Mouse (Mus musculus): ENCODE results near the gene Cdc27.
"Not testable (repeated sequence)": the region's sequence is repeated elsewhere in the genome, so short reads cannot be mapped to it uniquely, and the experiment has no call there.

The Cdc27 gene

DNA sequence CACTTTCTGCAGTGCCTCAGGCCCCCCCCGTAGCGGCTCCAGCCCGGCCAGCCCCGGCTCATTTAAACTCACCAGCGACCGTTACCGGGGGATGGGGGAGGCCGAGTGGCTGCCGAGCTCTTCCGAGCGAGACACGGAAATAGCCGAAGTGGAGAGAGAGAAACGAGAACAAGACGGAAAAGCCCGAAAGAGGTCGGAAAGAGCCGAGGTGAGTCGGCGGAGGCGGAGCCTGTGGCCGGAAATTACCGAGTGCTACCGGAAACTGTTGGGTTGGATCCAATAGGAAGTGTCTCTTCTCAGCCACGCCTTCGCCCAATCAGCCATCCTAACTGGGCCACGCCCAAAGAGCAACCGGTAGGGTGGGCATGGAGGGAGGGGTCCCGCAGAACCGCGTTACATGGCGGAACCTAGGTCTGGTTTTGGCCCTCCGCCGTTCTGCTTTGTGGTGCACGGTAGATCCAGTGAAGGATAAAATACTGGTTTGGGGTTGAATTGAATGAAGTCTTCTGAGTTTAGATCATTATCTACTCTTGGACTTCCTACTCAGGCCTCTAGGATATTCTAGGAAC is at the start of gene Cdc27, which contains the start of gene Myl4:
Cdc27 (minus strand) TSS at position 215 of the 569 bp plus-strand sequence.
Myl4 (plus strand) TSS at position 258 of the 569 bp plus-strand sequence.
- peak; percentile 100 for DNase-seq

GRCm38 (mm10) chr11:104599265-104599945 is 49.0 kb upstream of the Cdc27 start:
- DNase-seq: no peak

DNA sequence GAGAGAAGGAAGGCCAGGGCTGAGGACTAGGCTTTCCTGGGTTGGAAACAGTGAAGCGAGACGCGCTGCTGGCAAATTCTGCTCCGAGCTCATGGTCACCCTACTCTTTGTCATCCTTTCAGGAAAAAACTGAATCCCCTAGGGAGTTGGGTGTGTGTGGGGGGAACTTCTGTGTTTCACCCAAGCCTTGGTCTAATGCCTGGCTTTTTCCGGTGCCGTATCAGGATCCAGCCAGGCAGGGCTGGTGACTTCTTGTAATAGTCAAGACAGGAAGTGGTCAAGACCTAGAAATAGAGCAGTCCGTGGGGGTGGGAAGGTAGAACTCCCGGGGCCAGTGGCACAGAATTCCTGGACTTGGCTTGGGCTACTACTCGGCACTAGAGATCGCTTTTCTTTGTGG is 45.9 kb upstream of the Cdc27 start:
- DNase-seq: no peak

DNA sequence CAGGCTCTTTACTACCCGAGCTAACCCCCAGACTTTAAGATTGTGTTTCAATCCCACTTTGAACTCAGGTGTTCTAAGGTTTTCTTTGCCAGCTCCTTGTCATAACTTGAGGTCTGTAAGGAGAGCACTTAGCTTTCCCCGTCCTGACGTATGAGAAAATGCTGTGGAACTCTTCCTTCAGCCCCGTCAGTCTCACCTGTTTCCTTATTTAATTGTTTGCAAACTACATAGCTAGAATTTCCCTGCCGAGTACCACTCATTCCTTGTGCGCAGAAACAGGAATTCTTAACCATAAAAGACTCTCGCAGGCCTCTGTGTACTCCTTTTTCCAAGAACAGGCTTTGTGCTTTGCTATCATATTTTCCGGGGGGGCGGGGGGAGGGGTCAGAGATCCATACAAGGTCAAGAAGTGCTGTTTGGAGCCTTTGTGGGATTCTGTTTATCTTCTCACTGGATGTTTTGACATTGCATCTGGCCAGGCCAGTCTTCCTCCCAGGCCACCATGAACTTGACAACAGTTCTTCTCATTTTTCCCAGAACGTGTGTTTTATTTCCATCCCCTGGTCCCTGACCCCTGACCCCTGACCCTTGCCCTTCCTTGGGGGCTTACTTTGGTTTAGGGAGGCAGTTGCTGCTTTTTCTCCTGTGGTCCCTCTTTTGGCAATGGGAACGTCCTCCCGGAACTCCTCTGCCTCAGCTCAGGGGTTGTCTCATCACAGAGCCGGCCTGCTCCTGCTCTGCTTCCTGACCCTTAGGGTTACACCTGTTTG is 41.8 kb upstream of the Cdc27 start:
- no peak for DNase-seq

DNA sequence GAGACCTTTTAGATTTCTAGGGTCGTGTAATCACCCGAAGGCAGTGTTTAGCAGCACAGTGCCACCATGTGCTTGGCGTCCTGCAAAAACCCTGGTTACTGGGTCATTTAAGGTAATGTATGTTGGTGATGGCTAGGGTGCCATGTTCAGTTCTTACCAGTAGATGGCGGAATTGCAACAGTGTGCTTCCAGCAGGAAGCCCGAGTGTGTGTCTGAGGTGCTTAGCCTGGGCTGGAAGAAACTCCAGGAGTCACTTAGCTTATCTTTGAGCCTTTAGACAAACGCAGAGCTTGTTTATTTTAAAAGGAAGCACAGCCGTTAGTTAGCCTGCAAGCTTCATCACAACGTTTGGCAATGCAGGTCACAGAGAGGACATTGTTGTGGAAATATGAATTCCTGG is 39.7 kb upstream of the Cdc27 start:
- DNase-seq: peak; percentile 86

GRCm38 (mm10) chr11:104589570-104589969 is 39.1 kb upstream of the Cdc27 start:
- no peak for DNase-seq

GRCm38 (mm10) chr11:104588513-104588912 is 38.1 kb upstream of the Cdc27 start:
- DNase-seq: no peak

- DNase-seq: no peak
Measured at GRCm38 (mm10) chr11:104587904-104588303, 37.5 kb upstream of the Cdc27 start.

DNA sequence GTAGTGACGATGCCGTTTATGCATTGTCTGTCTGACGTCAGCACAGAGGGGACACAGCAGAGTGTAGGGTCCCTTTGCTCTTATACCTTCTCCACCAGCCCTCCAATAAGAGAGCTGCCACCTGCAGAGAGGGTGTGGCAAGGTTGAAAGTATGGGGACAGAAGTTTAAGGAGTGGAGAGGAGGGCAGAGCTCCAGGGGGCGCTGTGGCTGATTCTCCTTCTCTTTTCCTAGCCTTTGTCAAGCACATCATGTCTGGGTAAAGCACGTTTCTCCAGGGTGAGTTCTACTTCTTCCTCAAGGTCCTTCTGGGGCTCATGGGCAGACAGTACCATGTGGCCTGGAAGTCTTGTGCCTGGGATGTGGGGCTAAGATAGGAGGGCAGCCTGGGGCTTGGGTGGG is 35.1 kb upstream of the Cdc27 start:
- no peak for DNase-seq

DNA sequence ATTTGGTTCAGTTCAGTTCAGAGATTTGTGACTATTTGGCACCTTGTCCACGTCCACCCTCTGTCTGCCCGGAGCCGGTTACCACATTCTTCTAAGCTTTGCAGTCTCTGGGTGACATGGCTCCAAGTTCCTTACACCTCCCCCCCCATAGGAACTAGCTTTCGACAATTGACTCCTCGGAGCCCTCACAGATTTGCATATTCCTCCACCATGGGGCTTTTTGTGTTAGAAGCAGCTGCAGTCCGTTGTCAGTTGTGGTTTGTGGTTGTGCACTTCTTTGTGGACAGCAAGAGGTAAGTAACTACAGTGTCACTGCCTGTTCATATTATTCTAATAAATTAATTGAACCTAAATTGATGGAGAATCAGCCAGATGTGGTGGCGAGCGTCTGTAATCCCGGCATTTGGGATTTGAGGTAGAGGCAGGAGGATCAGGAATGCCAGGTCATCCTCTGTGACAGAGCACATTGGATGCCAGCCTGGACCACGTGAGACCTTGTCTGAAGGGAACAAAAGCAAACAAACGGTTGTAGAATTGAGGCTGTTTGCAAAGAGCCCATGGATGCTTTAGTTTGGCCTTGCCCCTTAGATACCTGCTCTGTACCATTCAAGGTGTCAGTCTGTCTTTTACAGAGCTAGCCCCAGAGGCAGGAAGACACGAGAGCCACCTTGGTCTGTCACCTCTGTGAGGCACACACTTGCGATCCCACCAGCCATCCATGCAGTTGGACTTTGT is 32.4 kb upstream of the Cdc27 start:
- DNase-seq: no peak

GRCm38 (mm10) chr11:104582308-104582606 is 31.8 kb upstream of the Cdc27 start:
- no peak for DNase-seq

GRCm38 (mm10) chr11:104581446-104582307 is 31.3 kb upstream of the Cdc27 start:
- no peak for DNase-seq

GRCm38 (mm10) chr11:104580606-104581005 is 30.2 kb upstream of the Cdc27 start:
- no peak for DNase-seq

DNA sequence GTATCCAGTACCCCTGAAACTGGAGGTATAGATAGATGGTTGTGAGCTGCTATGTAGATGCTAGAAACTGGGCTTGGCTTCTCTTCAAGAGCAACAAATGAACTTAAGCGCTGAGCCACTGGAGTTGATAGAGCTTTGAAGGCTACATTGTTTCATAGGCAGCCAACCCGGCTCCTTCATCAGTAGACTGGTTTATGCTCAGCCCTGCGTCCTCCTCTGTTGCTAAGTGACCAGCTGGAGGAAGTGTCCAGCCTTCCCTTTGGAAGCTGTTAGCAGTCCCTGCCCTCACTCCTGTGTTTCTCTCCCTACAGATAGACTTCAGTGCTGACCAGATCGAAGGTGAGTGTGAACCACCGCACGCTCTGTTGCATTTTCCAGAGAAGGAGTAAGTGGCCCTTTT is 29.7 kb upstream of the Cdc27 start:
- no peak for DNase-seq

DNA sequence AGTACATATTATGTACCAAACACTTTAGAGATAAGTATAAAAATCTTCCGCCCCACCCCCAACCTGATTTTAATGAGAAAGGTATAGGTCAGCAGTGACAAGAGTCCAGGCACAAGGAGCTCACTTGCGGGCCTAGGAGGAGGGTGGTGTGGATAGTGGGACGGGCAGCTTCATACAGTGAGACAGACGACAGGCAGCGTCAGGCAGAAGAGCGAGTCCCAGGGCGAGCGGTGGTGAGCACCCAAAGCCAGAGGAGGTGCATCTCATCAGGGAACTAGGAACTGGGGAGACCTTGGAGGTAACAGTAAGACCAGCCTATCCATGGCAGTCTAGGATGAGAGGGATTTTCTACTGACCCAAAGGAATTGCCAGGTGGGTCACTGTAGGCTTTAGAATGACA is 29.2 kb upstream of the Cdc27 start:
- DNase-seq: no peak

GRCm38 (mm10) chr11:104579084-104579483 is 28.7 kb upstream of the Cdc27 start:
- no peak for DNase-seq

GRCm38 (mm10) chr11:104578074-104578473 is 27.7 kb upstream of the Cdc27 start:
- no peak for DNase-seq

DNA sequence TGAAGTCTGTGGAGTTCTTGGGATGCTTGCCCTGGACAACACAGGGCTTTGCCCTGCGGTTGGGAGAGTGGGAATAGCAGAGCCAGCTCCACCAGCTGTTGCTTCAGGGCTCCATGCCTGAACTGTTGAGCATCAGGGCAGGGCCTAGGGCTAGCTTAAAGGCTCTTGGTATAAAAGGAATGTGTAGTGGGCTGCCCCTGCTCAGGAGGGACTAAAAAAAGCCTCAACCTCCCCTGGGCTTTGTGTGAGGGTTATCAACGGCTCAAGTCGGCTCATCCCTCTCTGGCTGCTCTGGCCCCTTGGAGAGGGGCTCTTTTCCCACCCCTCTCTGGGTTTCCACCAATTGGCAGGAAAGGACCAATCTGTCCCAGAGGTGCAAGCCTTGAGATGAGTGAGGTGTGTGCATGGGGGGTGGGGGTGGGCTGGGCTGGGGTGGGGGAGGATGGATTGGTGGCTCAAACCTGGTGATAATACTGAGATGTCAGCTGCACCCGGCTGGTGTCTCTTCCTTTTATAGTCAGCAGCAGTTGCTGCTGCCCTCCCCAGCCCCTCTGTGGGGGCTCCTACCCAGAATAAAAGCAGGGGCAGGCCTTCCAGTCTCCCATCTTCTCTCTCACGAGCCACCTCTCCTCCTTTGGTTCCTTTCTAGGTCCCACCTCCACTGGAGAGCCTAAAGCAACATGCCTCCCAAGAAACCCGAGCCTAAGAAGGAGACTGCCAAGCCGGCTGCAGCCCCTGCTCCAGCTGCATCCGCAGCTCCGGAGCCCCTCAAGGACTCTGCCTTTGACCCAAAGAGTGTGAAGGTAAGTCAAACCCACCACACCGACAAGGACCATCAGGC is 26.6 kb upstream of the Cdc27 start:
- no peak for DNase-seq

- no peak for DNase-seq
Measured at GRCm38 (mm10) chr11:104572566-104572965, 22.1 kb upstream of the Cdc27 start.

GRCm38 (mm10) chr11:104572091-104572490 is 21.7 kb upstream of the Cdc27 start:
- DNase-seq: no peak

DNA sequence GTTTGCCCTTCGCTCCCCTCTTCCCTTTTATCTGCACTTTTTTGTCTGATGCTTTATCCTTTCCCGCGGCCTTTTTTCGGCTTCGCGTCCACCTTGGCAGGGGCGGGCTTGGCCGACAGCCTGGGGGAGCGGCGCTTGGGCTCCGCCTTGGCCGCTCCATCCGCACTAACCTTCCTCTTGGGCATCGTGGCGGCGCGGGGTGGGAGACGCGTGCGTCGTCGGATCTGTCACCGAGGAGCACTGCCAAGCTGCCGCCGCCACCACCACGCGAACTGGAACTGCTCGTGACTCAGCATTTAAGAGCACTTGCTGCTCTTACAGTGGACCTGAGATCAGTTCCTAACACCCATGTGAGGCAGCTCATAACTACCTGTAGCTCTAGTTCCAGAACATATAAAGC is 21.0 kb upstream of the Cdc27 start:
- not testable (repeated sequence) for DNase-seq

DNA sequence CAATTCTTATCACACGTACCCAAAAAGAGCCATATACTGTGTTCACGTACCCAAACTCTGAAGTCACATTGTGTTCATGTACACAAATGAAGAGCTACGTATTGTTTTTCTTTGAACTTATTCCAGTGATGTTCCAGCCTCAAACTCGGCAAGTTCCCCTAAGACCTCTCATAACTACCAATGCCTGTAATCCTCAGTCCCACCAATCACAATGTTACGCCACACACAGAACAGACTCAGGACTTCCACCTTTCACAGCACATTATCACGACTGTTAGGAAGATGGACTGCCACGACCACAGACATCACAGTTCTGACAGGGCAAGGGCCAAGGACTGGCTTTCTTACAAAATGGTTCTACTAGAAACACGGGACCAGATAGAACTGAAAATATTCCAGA is 20.1 kb upstream of the Cdc27 start:
- not testable (repeated sequence) for DNase-seq

Data from cerebellum, adult 9-10 months (tissue).